Mouse (Mus musculus) layer of hippocampus, postnatal 10 days (tissue): ENCODE measurements around the gene Dmbt1. TPM values are rescaled to one million over a fixed set of nuclear protein-coding genes. Genes with fewer than 3 reads are reported as not detected.
"Not testable (repeated sequence)": the region's sequence is repeated elsewhere in the genome, so short reads cannot be mapped to it uniquely, and the experiment has no call there.

Experiments used
- DNase-seq, 2 experiments: peaks; one replicate each; pipeline ENCODE4 v3.0.0; 2021; ENCODE audit warnings: low spot score in 2 of 2
- long read RNA-seq: library from polyadenylated mRNA; stranded (forward); transcript quantifications from one replicate; pipeline ENCODE4 v2.0.0, GENCODE M21; 2023
- total RNA-seq, 2 experiments: library from RNA; stranded (reverse); gene quantifications; 2 replicates each; pipeline ENCODE4 v1.2.3; 2021

Gene Dmbt1
- not detected for total RNA-seq
- long read RNA-seq, result 0 reads

GRCm38 (mm10) chr7:131031755-131032154, at the start of gene Dmbt1:
Gene Dmbt1, plus strand, starts transcription at chr7:131032053.
- DNase-seq, result no peak

GRCm38 (mm10) chr7:130982371-130982770, 49.5 kb upstream of the Dmbt1 start:
- no peak for DNase-seq

GRCm38 (mm10) chr7:130982881-130983280, 49.0 kb upstream of the Dmbt1 start:
- no peak for DNase-seq

GRCm38 (mm10) chr7:130984294-130984693, 47.6 kb upstream of the Dmbt1 start:
- DNase-seq, result no peak

GRCm38 (mm10) chr7:130985193-130985592, 46.7 kb upstream of the Dmbt1 start:
- DNase-seq, result no peak

- no peak for DNase-seq
Observed at GRCm38 (mm10) chr7:130985716-130986115, 46.1 kb upstream of the Dmbt1 start.

GRCm38 (mm10) chr7:130988146-130988545, 43.7 kb upstream of the Dmbt1 start:
- DNase-seq, result no peak

GRCm38 (mm10) chr7:130989371-130989770, 42.5 kb upstream of the Dmbt1 start:
- DNase-seq, result no peak

- no peak for DNase-seq
Observed at GRCm38 (mm10) chr7:130991174-130991789, 40.6 kb upstream of the Dmbt1 start.

- no peak for DNase-seq
Observed at GRCm38 (mm10) chr7:130993907-130994306, 37.9 kb upstream of the Dmbt1 start.

GRCm38 (mm10) chr7:131001976-131002726, 29.7 kb upstream of the Dmbt1 start:
- DNase-seq, result no peak

GRCm38 (mm10) chr7:131004071-131004470, 27.8 kb upstream of the Dmbt1 start:
- DNase-seq, result no peak

GRCm38 (mm10) chr7:131007221-131007620, 24.6 kb upstream of the Dmbt1 start:
- no peak for DNase-seq

GRCm38 (mm10) chr7:131009178-131009577, 22.7 kb upstream of the Dmbt1 start:
- no peak for DNase-seq

- no peak for DNase-seq
Observed at GRCm38 (mm10) chr7:131011901-131012300, 20.0 kb upstream of the Dmbt1 start.

GRCm38 (mm10) chr7:131019181-131019580, 12.7 kb upstream of the Dmbt1 start:
- no peak for DNase-seq

GRCm38 (mm10) chr7:131024807-131025206, 7.0 kb upstream of the Dmbt1 start:
- no peak for DNase-seq

- no peak for DNase-seq
Observed at GRCm38 (mm10) chr7:131027557-131027956, 4.3 kb upstream of the Dmbt1 start.

- DNase-seq, result no peak
Observed at GRCm38 (mm10) chr7:131036396-131036795, 4.5 kb downstream of the Dmbt1 start.

GRCm38 (mm10) chr7:131037083-131037482, 5.2 kb downstream of the Dmbt1 start:
- no peak for DNase-seq

GRCm38 (mm10) chr7:131040760-131041159, 8.9 kb downstream of the Dmbt1 start:
- not testable (repeated sequence) for DNase-seq

GRCm38 (mm10) chr7:131042657-131043056, 10.8 kb downstream of the Dmbt1 start:
- no peak for DNase-seq
